Mouse (Mus musculus): ENCODE data around the gene Phc1. TPM values are rescaled to one million over a fixed set of nuclear protein-coding genes. Genes with fewer than 3 reads are reported as not detected.

The Phc1 gene
- polyA plus RNA-seq, 1 experiment from 2014 or later = 14.0 TPM

DNA sequence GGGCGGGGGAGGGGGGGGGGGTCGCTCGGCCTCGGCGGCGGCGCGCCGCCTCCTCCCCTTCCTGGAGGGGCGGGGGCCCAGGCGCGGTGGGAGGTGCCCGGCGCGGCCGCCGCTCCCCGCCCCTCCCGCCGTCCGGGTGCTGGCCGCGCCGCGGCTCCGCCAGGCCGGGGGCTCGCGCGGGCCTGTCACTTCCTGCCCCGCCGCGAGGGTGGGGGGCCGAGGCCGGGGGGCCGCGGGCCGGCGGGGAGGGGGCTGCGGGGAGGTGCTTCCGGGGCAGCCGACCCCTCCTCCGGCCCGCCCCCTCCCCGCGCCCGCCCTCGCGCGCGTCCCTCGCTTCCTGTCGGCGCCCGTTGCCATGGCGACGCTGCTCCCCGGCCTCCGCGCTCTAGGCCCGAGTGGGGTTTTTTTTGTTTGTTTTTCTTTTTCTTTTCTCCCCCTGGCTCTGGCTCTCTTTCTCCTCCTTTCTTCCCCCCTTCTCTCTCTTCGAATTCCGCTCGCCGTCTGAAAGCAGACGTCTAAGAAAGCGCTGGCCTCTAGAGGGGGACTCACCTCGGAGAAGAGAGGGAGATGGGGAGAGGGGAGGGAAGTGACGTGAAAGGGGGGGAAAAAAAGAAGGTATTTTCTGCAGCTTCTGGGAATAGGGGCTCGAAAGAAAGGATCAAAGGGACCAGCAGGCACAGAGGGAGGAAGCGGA lies 566 bp downstream of the Phc1 start:
- Histone ChIP-seq H3K27me3 (ENCODE audit: insufficient read depth, low read length) (no peaks in the 10 kb centered on the region), H3K4me3 (replicated peaks; ENCODE audit: low read depth, low read length) (peak overlapping the region; percentile 65), H3K4me2 (ENCODE audit: low read length) (peak overlapping the region; percentile 76), H3K9ac (ENCODE audit: low read depth, low read length) (peak overlapping the region; percentile 69), H3K9me3 (replicated peaks; ENCODE audit: low read length) (no peaks in the 10 kb centered on the region), H3K4me1 (replicated peaks; ENCODE audit: insufficient read depth, low read length) (peaks cover 17% of the 10 kb centered on the region), H3K36me3 (ENCODE audit: insufficient read depth, low read length) (no peaks in the 10 kb centered on the region), H3K27ac (peak overlapping the region; percentile 90)
- 2% methylated on average over 33 of the region's 71 CpGs for WGBS
- DNase-seq (ENCODE audit: low spot score) = peak; percentile 90
- peak; percentile 58 for TF ChIP-seq CTCF (IDR thresholded peaks at IDR 0.05; ENCODE audit: low read depth)
- ATAC-seq (replicated peaks; ENCODE audit: low FRiP score, low read depth) = peak; percentile 88

DNA sequence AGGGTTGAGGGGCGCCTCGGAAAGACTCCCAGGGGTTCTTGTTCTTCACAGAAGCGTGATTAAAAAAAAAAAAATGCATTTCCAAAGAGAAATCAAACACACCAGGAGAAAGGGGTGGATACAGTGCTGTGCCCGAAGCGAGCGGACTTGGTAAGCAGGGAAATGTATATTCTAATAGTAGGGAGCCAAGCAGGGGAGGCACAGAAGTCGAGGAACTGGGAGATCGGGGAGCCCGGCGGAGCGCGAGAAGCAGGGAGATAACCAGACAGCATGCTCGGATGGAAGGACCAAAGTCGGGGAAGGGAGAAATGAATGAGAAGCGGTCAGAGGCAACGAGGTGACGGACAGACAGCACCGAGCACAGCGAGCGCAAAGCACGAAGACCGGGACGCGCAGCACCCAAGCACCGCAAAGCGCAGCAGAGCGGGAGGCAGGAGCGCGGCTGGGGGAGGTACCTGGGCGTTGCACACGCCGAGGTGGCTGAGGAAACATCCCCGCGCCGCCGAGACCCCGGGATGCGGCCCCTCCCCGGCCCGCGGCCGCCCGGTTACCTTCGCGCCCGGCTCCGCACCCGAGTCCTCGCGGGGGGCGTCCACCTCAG lies 1.2 kb downstream of the Phc1 start:
- Histone ChIP-seq H3K4me3 (replicated peaks; ENCODE audit: low read depth, low read length) (peak overlapping the region; percentile 65), H3K4me1 (replicated peaks; ENCODE audit: insufficient read depth, low read length) (peaks cover 11% of the 10 kb centered on the region), H3K9ac (ENCODE audit: low read depth, low read length) (peak overlapping the region; percentile 69), H3K36me3 (ENCODE audit: insufficient read depth, low read length) (no peaks in the 10 kb centered on the region), H3K27me3 (ENCODE audit: insufficient read depth, low read length) (no peaks in the 10 kb centered on the region), H3K9me3 (replicated peaks; ENCODE audit: low read length) (no peaks in the 10 kb centered on the region), H3K27ac (peak overlapping the region; percentile 90), H3K4me2 (ENCODE audit: low read length) (peak overlapping the region; percentile 76)
- TF ChIP-seq CTCF (IDR thresholded peaks at IDR 0.05; ENCODE audit: low read depth) = no peak
- peak; percentile 82 for ATAC-seq (replicated peaks; ENCODE audit: low FRiP score, low read depth)
- WGBS = 1% methylated on average over 45 of the region's 51 CpGs
- peak; percentile 77 for DNase-seq (ENCODE audit: low spot score)

DNA sequence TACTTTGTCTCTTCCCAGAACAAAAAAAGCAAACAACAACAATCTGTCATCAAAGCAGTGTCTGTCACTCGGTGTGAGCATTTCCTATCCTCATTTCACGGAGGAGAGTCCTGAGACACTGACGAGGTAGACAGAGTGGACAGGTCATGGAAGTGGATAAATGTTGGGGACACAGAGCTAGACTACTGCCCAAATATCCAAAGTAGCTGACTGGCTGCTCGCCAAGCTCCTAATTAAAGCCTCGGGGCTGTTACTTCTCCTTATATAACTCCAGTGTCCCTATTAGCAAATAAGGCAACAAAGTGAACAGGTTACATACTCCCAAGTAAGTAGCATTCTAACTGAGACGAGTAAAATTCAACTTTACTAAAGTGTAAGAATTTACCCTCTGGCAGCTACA lies 2.8 kb downstream of the Phc1 start:
- Histone ChIP-seq H3K27ac (no peak overlapping the region), H3K4me2 (ENCODE audit: low read length) (no peak overlapping the region), H3K9ac (ENCODE audit: low read depth, low read length) (no peak overlapping the region), H3K4me3 (replicated peaks; ENCODE audit: low read depth, low read length) (no peak overlapping the region), H3K9me3 (replicated peaks; ENCODE audit: low read length) (no peaks in the 10 kb centered on the region), H3K36me3 (ENCODE audit: insufficient read depth, low read length) (0 out of 2 replicates have a peak, but pooled peaks cover 11% of the 10 kb centered on the region), H3K4me1 (replicated peaks; ENCODE audit: insufficient read depth, low read length) (peaks cover 6% of the 10 kb centered on the region), H3K27me3 (ENCODE audit: insufficient read depth, low read length) (no peaks in the 10 kb centered on the region)
- ATAC-seq (replicated peaks; ENCODE audit: low FRiP score, low read depth) (no peak), DNase-seq (ENCODE audit: low spot score) (no peak)
- TF ChIP-seq CTCF (IDR thresholded peaks at IDR 0.05; ENCODE audit: low read depth) = no peak
- WGBS = 52% methylated on average over 6 of the region's 6 CpGs

DNA sequence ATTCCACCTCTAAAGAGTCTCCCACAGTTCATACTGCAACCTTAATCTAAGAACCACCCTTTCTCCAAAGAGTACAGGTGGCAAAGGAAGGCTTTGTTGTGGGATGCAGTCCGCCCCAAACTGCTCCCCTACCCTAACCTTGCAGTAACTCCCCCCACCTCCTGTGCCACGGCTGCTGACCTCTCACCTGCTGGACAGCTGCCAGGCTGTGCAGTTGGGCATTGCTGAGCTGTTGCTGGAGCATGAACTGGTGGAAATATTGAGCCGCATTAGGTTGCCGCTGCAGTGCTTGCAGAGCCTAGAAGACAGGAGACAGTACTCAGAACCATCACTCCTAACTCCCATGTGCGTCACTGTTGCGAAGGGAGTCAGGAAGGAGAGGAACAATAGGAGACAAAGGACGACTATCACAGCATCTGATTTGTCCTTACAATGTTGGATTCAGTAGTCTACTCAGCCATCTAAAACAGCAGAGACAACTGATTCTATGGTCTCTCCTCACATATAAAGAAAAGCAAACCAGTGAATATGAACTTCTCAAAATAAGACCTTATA lies 5.5 kb downstream of the Phc1 start:
- no peak for DNase-seq (ENCODE audit: low spot score)
- Histone ChIP-seq H3K27me3 (ENCODE audit: insufficient read depth, low read length) (no peaks in the 10 kb centered on the region), H3K4me2 (ENCODE audit: low read length) (no peak overlapping the region), H3K4me3 (replicated peaks; ENCODE audit: low read depth, low read length) (no peak overlapping the region), H3K27ac (no peak overlapping the region), H3K9me3 (replicated peaks; ENCODE audit: low read length) (no peaks in the 10 kb centered on the region), H3K4me1 (replicated peaks; ENCODE audit: insufficient read depth, low read length) (peaks cover 6% of the 10 kb centered on the region), H3K36me3 (ENCODE audit: insufficient read depth, low read length) (peaks cover 22% of the 10 kb centered on the region; the same call in 1 of the 2 replicates), H3K9ac (ENCODE audit: low read depth, low read length) (no peak overlapping the region)
- no peak for ATAC-seq (replicated peaks; ENCODE audit: low FRiP score, low read depth)
- TF ChIP-seq CTCF (IDR thresholded peaks at IDR 0.05; ENCODE audit: low read depth) = no peak
- 68% methylated on average over 7 of the region's 7 CpGs for WGBS

DNA sequence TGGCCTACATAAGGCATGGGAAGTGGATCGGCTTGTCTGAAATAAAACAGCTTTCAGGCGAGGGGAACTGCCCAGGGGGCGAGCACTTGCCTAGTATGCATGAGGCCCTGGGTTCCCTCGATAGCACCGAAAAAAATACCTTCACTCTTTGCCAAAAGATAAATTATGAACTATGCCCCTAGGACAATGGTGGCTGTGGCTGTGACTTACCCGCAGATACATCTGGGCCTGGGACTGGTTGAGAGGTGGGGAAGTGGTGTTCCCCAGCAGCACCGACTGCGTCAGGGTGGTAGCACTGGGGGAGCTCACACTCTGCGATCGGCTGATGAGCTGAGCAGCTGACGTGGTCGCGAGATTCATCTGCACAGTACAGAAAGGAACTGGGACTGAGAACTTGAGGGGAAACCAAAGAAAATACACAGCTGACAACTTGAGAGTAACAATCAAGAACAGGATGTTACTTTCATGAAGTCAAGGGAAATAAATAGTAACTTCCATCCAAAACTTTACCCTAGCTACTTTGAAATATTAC lies 7.2 kb downstream of the Phc1 start:
- ATAC-seq (replicated peaks; ENCODE audit: low FRiP score, low read depth) = no peak
- Histone ChIP-seq H3K4me2 (ENCODE audit: low read length) (no peak overlapping the region), H3K27me3 (ENCODE audit: insufficient read depth, low read length) (no peaks in the 10 kb centered on the region), H3K36me3 (ENCODE audit: insufficient read depth, low read length) (peaks cover 26% of the 10 kb centered on the region; the same call in 1 of the 2 replicates), H3K9ac (ENCODE audit: low read depth, low read length) (no peak overlapping the region), H3K27ac (no peak overlapping the region), H3K4me3 (replicated peaks; ENCODE audit: low read depth, low read length) (no peak overlapping the region), H3K9me3 (replicated peaks; ENCODE audit: low read length) (no peaks in the 10 kb centered on the region), H3K4me1 (replicated peaks; ENCODE audit: insufficient read depth, low read length) (no peaks in the 10 kb centered on the region)
- TF ChIP-seq CTCF (IDR thresholded peaks at IDR 0.05; ENCODE audit: low read depth) = no peak
- DNase-seq (ENCODE audit: low spot score) = no peak
- 88% methylated on average over 13 of the region's 13 CpGs for WGBS

DNA sequence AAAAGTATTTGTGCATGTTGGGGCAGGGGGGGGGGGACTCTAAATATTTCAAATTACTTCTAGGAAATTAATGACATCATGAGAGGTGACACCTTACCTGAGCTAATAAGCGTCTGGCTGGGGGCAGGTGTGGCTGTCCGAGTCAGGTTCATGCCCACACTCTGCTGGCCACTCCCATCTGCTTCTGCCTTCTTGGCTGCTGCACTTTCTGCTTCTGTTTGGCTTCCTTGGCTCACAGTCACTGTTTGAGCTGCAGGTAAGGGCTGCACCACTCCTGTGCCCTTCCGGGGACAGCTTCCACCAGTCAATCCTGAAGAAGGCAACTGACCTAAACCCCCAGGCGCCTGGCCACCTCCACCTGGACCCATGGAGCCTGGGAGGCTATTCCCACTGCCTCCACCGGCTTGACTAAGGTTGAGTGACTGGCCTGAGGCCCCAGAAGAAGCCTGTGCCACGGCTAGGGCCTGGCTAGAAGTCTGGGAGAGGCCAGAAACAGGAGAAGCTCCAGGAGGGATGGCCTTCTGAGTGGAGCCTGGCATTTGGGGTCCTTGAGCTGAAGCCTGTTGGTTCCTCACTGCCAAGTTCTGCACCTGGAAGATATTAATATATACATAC lies 14.9 kb downstream of the Phc1 start:
- DNase-seq (ENCODE audit: low spot score) = no peak
- Histone ChIP-seq H3K4me2 (ENCODE audit: low read length) (no peak overlapping the region), H3K27me3 (ENCODE audit: insufficient read depth, low read length) (no peaks in the 10 kb centered on the region), H3K4me1 (replicated peaks; ENCODE audit: insufficient read depth, low read length) (no peaks in the 10 kb centered on the region), H3K9me3 (replicated peaks; ENCODE audit: low read length) (no peaks in the 10 kb centered on the region), H3K9ac (ENCODE audit: low read depth, low read length) (no peak overlapping the region), H3K27ac (no peak overlapping the region), H3K36me3 (ENCODE audit: insufficient read depth, low read length) (peaks cover 35% of the 10 kb centered on the region), H3K4me3 (replicated peaks; ENCODE audit: low read depth, low read length) (no peak overlapping the region)
- 85% methylated on average over 6 of the region's 6 CpGs for WGBS
- ATAC-seq (replicated peaks; ENCODE audit: low FRiP score, low read depth) = no peak
- no peak for TF ChIP-seq CTCF (IDR thresholded peaks at IDR 0.05; ENCODE audit: low read depth)
